Mouse (Mus musculus) embryonic facial prominence, embryonic 14.5 days (tissue): ENCODE measurements at regions not wholly inside any gene's neighbourhood (a gene's known extent, or its start where the extent isn't known, plus 50 kb on each side); places are given as distances from the start of the nearest gene placed in this dataset.
A peak's percentile ranks its signal among the peaks of the same experiment; 100 is the strongest.

Source experiments
- ATAC-seq: fragments of 200-750 bp; cut with Nextera tagmentation; 2 replicates; pipeline ENCODE4 v1.8.0; 2017; ENCODE audit warnings: low read depth, moderate number of reproducible peaks, moderate TSS enrichment
- DNase-seq: peaks from one replicate; pipeline ENCODE4 v3.0.0-alpha.2; 2015; ENCODE audit warnings: low spot score
- H3K27ac ChIP-seq: fragments of 300-500 bp; sonication (generic); replicated peaks from 2 replicates; pipeline ENCODE4 v1.5.1; 2014; ENCODE audit warnings: low read depth, mild to moderate bottlenecking, low read length, moderate library complexity
- H3K27me3 ChIP-seq: fragments of 300-500 bp; sonication (generic); replicated peaks from 2 replicates; pipeline ENCODE4 v1.6.1; 2014; ENCODE audit warnings: low read length; ENCODE audit not compliant: control insufficient read depth, insufficient read depth
- H3K36me3 ChIP-seq: fragments of 300-500 bp; sonication (generic); 2 replicates; pipeline ENCODE4 v1.6.1; 2014; ENCODE audit warnings: low read length, mixed read lengths; ENCODE audit not compliant: control insufficient read depth, insufficient read depth
- H3K4me1 ChIP-seq: fragments of 300-500 bp; sonication (generic); 2 replicates; pipeline ENCODE4 v1.6.1; 2014; ENCODE audit warnings: antibody characterized with exemption, low read length; ENCODE audit not compliant: control insufficient read depth, insufficient read depth
- H3K4me2 ChIP-seq: fragments of 300-500 bp; sonication (generic); 2 replicates; pipeline ENCODE4 v1.6.1; 2014; ENCODE audit warnings: low read depth, mild to moderate bottlenecking, low read length, moderate library complexity, mixed read lengths
- H3K4me3 ChIP-seq: fragments of 300-500 bp; sonication (generic); 2 replicates; pipeline ENCODE4 v1.5.1; 2014; ENCODE audit warnings: low read depth, mild to moderate bottlenecking, low read length
- H3K9ac ChIP-seq: fragments of 300-500 bp; sonication (generic); 2 replicates; pipeline ENCODE4 v1.6.1; 2014; ENCODE audit warnings: low read depth, mild to moderate bottlenecking, low read length, moderate library complexity, mixed read lengths
- H3K9me3 ChIP-seq: fragments of 300-500 bp; sonication (generic); 2 replicates; pipeline ENCODE4 v1.6.1; 2016; ENCODE audit warnings: low read length; ENCODE audit not compliant: control insufficient read depth
- WGBS: fragments of 180-500 bp; shearing (Covaris S2); extraction: QIAGEN DNeasy Blood & Tissue Kit; methylation state at CpG from one replicate; pipeline ENCODE4 v1.1.7; 2014; 5-methylcytosine and 5-hydroxymethylcytosine counted together

GRCm38 (mm10) chr4:94147964-94148533 is 408.3 kb upstream of the Gm10306 start:
- no peak for ATAC-seq
- Histone ChIP-seq H3K27me3 (no peaks in the 10 kb centered on the region), H3K36me3 (no peaks in the 10 kb centered on the region), H3K4me2 (no peak overlapping the region), H3K4me1 (no peaks in the 10 kb centered on the region), H3K9ac (no peak overlapping the region), H3K9me3 (no peaks in the 10 kb centered on the region), H3K4me3 (no peak overlapping the region), H3K27ac (no peak overlapping the region)
- no peak for DNase-seq

- DNase-seq (peak; percentile 43), ATAC-seq (peak; percentile 30; the same call in 1 of the 2 replicates)
- H3K4me1 ChIP-seq = no peaks in the 10 kb centered on the region
- no peaks in the 10 kb centered on the region for H3K9me3 ChIP-seq
- WGBS = 68% methylated on average over 3 of the region's 3 CpGs
- no peaks in the 10 kb centered on the region for H3K36me3 ChIP-seq
- H3K27ac ChIP-seq = no peak overlapping the region
- H3K4me3 ChIP-seq = no peak overlapping the region
- no peak overlapping the region for H3K4me2 ChIP-seq
- H3K9ac ChIP-seq = no peak overlapping the region
- H3K27me3 ChIP-seq = no peaks in the 10 kb centered on the region
Observed at GRCm38 (mm10) chr4:94149056-94149455, 407.3 kb upstream of the Gm10306 start.

GRCm38 (mm10) chr4:94160620-94161019 is 395.7 kb upstream of the Gm10306 start:
- Histone ChIP-seq H3K4me2 (no peak overlapping the region), H3K27ac (no peak overlapping the region), H3K36me3 (no peaks in the 10 kb centered on the region), H3K4me1 (no peaks in the 10 kb centered on the region), H3K27me3 (no peaks in the 10 kb centered on the region), H3K4me3 (no peak overlapping the region), H3K9ac (no peak overlapping the region), H3K9me3 (no peaks in the 10 kb centered on the region)
- no peak for ATAC-seq
- WGBS = 48% methylated on average over 2 of the region's 2 CpGs
- peak; percentile 61 for DNase-seq

- 81% methylated on average over 2 of the region's 2 CpGs for WGBS
- Histone ChIP-seq H3K4me1 (no peaks in the 10 kb centered on the region), H3K9ac (no peak overlapping the region), H3K4me3 (no peak overlapping the region), H3K36me3 (no peaks in the 10 kb centered on the region), H3K27me3 (no peaks in the 10 kb centered on the region), H3K9me3 (no peaks in the 10 kb centered on the region), H3K4me2 (no peak overlapping the region), H3K27ac (no peak overlapping the region)
- ATAC-seq = no peak
- no peak for DNase-seq
Observed at GRCm38 (mm10) chr4:94173096-94173495, 383.2 kb upstream of the Gm10306 start.

- Histone ChIP-seq H3K9ac (no peak overlapping the region), H3K27ac (no peak overlapping the region), H3K36me3 (no peaks in the 10 kb centered on the region), H3K4me1 (no peaks in the 10 kb centered on the region), H3K9me3 (no peaks in the 10 kb centered on the region), H3K27me3 (no peaks in the 10 kb centered on the region), H3K4me3 (no peak overlapping the region), H3K4me2 (no peak overlapping the region)
- ATAC-seq (peak; percentile 70), DNase-seq (peak; percentile 41)
- WGBS = 69% methylated on average over 4 of the region's 4 CpGs
Observed at GRCm38 (mm10) chr4:94186997-94187396, 369.3 kb upstream of the Gm10306 start.

GRCm38 (mm10) chr4:94188354-94188753 is 368.0 kb upstream of the Gm10306 start:
- 64% methylated on average over 2 of the region's 2 CpGs for WGBS
- Histone ChIP-seq H3K9me3 (no peaks in the 10 kb centered on the region), H3K27me3 (no peaks in the 10 kb centered on the region), H3K4me1 (no peaks in the 10 kb centered on the region), H3K27ac (no peak overlapping the region), H3K4me2 (no peak overlapping the region), H3K9ac (no peak overlapping the region), H3K4me3 (no peak overlapping the region), H3K36me3 (no peaks in the 10 kb centered on the region)
- DNase-seq (no peak), ATAC-seq (no peak)

- Histone ChIP-seq H3K27ac (no peak overlapping the region), H3K36me3 (no peaks in the 10 kb centered on the region), H3K9ac (no peak overlapping the region), H3K4me2 (no peak overlapping the region), H3K9me3 (no peaks in the 10 kb centered on the region), H3K27me3 (no peaks in the 10 kb centered on the region), H3K4me1 (no peaks in the 10 kb centered on the region), H3K4me3 (no peak overlapping the region)
- 43% methylated on average over 3 of the region's 3 CpGs for WGBS
- ATAC-seq = no peak
- DNase-seq = peak; percentile 45
Observed at GRCm38 (mm10) chr4:94188888-94189287, 367.5 kb upstream of the Gm10306 start.

GRCm38 (mm10) chr4:94190940-94191339 is 365.4 kb upstream of the Gm10306 start:
- Histone ChIP-seq H3K27ac (no peak overlapping the region), H3K4me2 (no peak overlapping the region), H3K9ac (no peak overlapping the region), H3K36me3 (no peaks in the 10 kb centered on the region), H3K9me3 (no peaks in the 10 kb centered on the region), H3K4me3 (no peak overlapping the region), H3K27me3 (no peaks in the 10 kb centered on the region), H3K4me1 (no peaks in the 10 kb centered on the region)
- WGBS = 74% methylated on average over 2 of the region's 2 CpGs
- ATAC-seq = no peak
- DNase-seq = no peak

- H3K27me3 ChIP-seq = no peaks in the 10 kb centered on the region
- no peaks in the 10 kb centered on the region for H3K9me3 ChIP-seq
- 88% methylated on average over 1 of the region's 1 CpGs for WGBS
- no peak overlapping the region for H3K4me3 ChIP-seq
- H3K9ac ChIP-seq = no peak overlapping the region
- H3K4me2 ChIP-seq = no peak overlapping the region
- H3K27ac ChIP-seq = no peak overlapping the region
- DNase-seq = no peak
- ATAC-seq = no peak
- H3K4me1 ChIP-seq = no peaks in the 10 kb centered on the region
- H3K36me3 ChIP-seq = no peaks in the 10 kb centered on the region
Observed at GRCm38 (mm10) chr4:94216265-94216664, 340.1 kb upstream of the Gm10306 start.
